Mouse (Mus musculus): ENCODE measurements around the gene Cyb561d1. TPM values are rescaled to one million over a fixed set of nuclear protein-coding genes. Genes with fewer than 3 reads are reported as not detected.

The Cyb561d1 gene
- polyA plus RNA-seq, 1 experiment from 2014 or later: 4.3 TPM

- peaks cover 16% of the 10 kb centered on the region for H3K36me3 ChIP-seq (replicated peaks)
- no peak for ATAC-seq (ENCODE audit: low FRiP score)
- H3K4me3 ChIP-seq (replicated peaks): no peak overlapping the region
- no peaks in the 10 kb centered on the region for H3K9me3 ChIP-seq
- peaks cover 27% of the 10 kb centered on the region for H3K4me1 ChIP-seq
- H3K4me2 ChIP-seq: peak overlapping the region; percentile 92; the same call in 1 of the 2 replicates
- no peak overlapping the region for H3K9ac ChIP-seq
- WGBS: 71% methylated on average over 6 of the region's 6 CpGs
- peaks cover 2% of the 10 kb centered on the region; the same call in 1 of the 2 replicates for H3K27me3 ChIP-seq
- peak overlapping the region; percentile 50; the same call in 1 of the 2 replicates for H3K27ac ChIP-seq
Observed at GRCm38 (mm10) chr3:108211845-108212244, 10.8 kb upstream of the Cyb561d1 start.

GRCm38 (mm10) chr3:108210771-108211139 lies 9.7 kb upstream of the Cyb561d1 start, which contains the start of gene Atxn7l2:
TSS of gene Atxn7l2 (minus strand) at chr3:108210934.
- WGBS: under 1% methylated on average over 14 of the region's 14 CpGs
- peak within 1 kb of the TSS; percentile 64 for H3K4me3 ChIP-seq (replicated peaks)
- peak; percentile 87 for ATAC-seq (ENCODE audit: low FRiP score)

GRCm38 (mm10) chr3:108209946-108210770 lies 9.1 kb upstream of the Cyb561d1 start:
- under 1% methylated on average over 63 of the region's 72 CpGs for WGBS
- peak overlapping the region; percentile 87 for H3K9ac ChIP-seq
- peak overlapping the region; percentile 96 for H3K27ac ChIP-seq
- H3K4me2 ChIP-seq: peak overlapping the region; percentile 92
- no peaks in the 10 kb centered on the region for H3K9me3 ChIP-seq
- H3K4me3 ChIP-seq (replicated peaks): peak overlapping the region; percentile 64
- 0 out of 2 replicates have a peak, but pooled peaks cover 2% of the 10 kb centered on the region for H3K27me3 ChIP-seq
- ATAC-seq (ENCODE audit: low FRiP score): peak; percentile 95
- H3K36me3 ChIP-seq (replicated peaks): peaks cover 33% of the 10 kb centered on the region
- H3K4me1 ChIP-seq: peaks cover 27% of the 10 kb centered on the region

More at GRCm38 (mm10) chr3:108210771-108211139, 9.7 kb upstream of the Cyb561d1 start, which contains the start of gene Atxn7l2:
- H3K36me3 ChIP-seq (replicated peaks): peaks cover 27% of the 10 kb centered on the region
- H3K9ac ChIP-seq: peak within 1 kb of the TSS; percentile 87
- peak within 1 kb of the TSS; percentile 96 for H3K27ac ChIP-seq
- 0 out of 2 replicates have a peak, but pooled peaks cover 2% of the 10 kb centered on the region for H3K27me3 ChIP-seq
- peaks cover 27% of the 10 kb centered on the region for H3K4me1 ChIP-seq
- peak within 1 kb of the TSS; percentile 92 for H3K4me2 ChIP-seq
- no peaks in the 10 kb centered on the region for H3K9me3 ChIP-seq

GRCm38 (mm10) chr3:108209536-108209935 lies 8.5 kb upstream of the Cyb561d1 start:
- H3K4me2 ChIP-seq: peak overlapping the region; percentile 92
- H3K27ac ChIP-seq: peak overlapping the region; percentile 96
- 0 out of 2 replicates have a peak, but pooled peaks cover 2% of the 10 kb centered on the region for H3K27me3 ChIP-seq
- peak; percentile 34 for ATAC-seq (ENCODE audit: low FRiP score)
- H3K9ac ChIP-seq: peak overlapping the region; percentile 87
- peaks cover 27% of the 10 kb centered on the region for H3K4me1 ChIP-seq
- H3K36me3 ChIP-seq (replicated peaks): peaks cover 39% of the 10 kb centered on the region
- peak overlapping the region; percentile 64 for H3K4me3 ChIP-seq (replicated peaks)
- 5% methylated on average over 8 of the region's 8 CpGs for WGBS
- H3K9me3 ChIP-seq: no peaks in the 10 kb centered on the region

GRCm38 (mm10) chr3:108209001-108209400 lies 8.0 kb upstream of the Cyb561d1 start:
- Histone ChIP-seq H3K27ac (peak overlapping the region; percentile 96; the same call in 1 of the 2 replicates), H3K4me1 (peaks cover 27% of the 10 kb centered on the region), H3K36me3 (replicated peaks) (peaks cover 43% of the 10 kb centered on the region), H3K4me2 (peak overlapping the region; percentile 92), H3K4me3 (replicated peaks) (peak overlapping the region; percentile 64), H3K9ac (peak overlapping the region; percentile 87), H3K27me3 (0 out of 2 replicates have a peak, but pooled peaks cover under 1% of the 10 kb centered on the region), H3K9me3 (no peaks in the 10 kb centered on the region)
- 60% methylated on average over 3 of the region's 3 CpGs for whole genome bisulfite sequencing
- ATAC-seq (ENCODE audit: low FRiP score): no peak

- H3K36me3 ChIP-seq (replicated peaks): peaks cover 61% of the 10 kb centered on the region
- peaks cover 24% of the 10 kb centered on the region for H3K4me1 ChIP-seq
- no peaks in the 10 kb centered on the region for H3K27me3 ChIP-seq
- H3K9ac ChIP-seq: no peak overlapping the region
- 0 out of 2 replicates have a peak overlapping the region, but pooled peaks have one; percentile 19 for H3K27ac ChIP-seq
- no peak for ATAC-seq (ENCODE audit: low FRiP score)
- H3K4me3 ChIP-seq (replicated peaks): no peak overlapping the region
- H3K9me3 ChIP-seq: no peaks in the 10 kb centered on the region
- H3K4me2 ChIP-seq: no peak overlapping the region
- WGBS: 94% methylated on average over 15 of the region's 15 CpGs
Observed at GRCm38 (mm10) chr3:108206731-108207375, 5.8 kb upstream of the Cyb561d1 start.

- Histone ChIP-seq H3K4me2 (no peak overlapping the region), H3K4me3 (replicated peaks) (no peak overlapping the region), H3K27ac (0 out of 2 replicates have a peak overlapping the region, but pooled peaks have one; percentile 8), H3K9ac (no peak overlapping the region), H3K27me3 (no peaks in the 10 kb centered on the region), H3K4me1 (peaks cover 29% of the 10 kb centered on the region), H3K36me3 (replicated peaks) (peaks cover 64% of the 10 kb centered on the region), H3K9me3 (no peaks in the 10 kb centered on the region)
- 85% methylated on average over 8 of the region's 8 CpGs for WGBS
- ATAC-seq (ENCODE audit: low FRiP score): no peak
Observed at GRCm38 (mm10) chr3:108205601-108206000, 4.6 kb upstream of the Cyb561d1 start.

GRCm38 (mm10) chr3:108204470-108204869 lies 3.5 kb upstream of the Cyb561d1 start:
- Histone ChIP-seq H3K9ac (no peak overlapping the region), H3K4me1 (peaks cover 36% of the 10 kb centered on the region), H3K4me2 (no peak overlapping the region), H3K4me3 (replicated peaks) (no peak overlapping the region), H3K36me3 (replicated peaks) (peaks cover 64% of the 10 kb centered on the region), H3K9me3 (no peaks in the 10 kb centered on the region), H3K27ac (no peak overlapping the region), H3K27me3 (no peaks in the 10 kb centered on the region)
- no peak for ATAC-seq (ENCODE audit: low FRiP score)
- WGBS: 91% methylated on average over 11 of the region's 11 CpGs

GRCm38 (mm10) chr3:108203621-108204325 lies 2.8 kb upstream of the Cyb561d1 start:
- Histone ChIP-seq H3K4me1 (peaks cover 31% of the 10 kb centered on the region), H3K27ac (no peak overlapping the region), H3K4me2 (no peak overlapping the region), H3K27me3 (no peaks in the 10 kb centered on the region), H3K9me3 (no peaks in the 10 kb centered on the region), H3K4me3 (replicated peaks) (no peak overlapping the region), H3K36me3 (replicated peaks) (peaks cover 70% of the 10 kb centered on the region), H3K9ac (no peak overlapping the region)
- WGBS: 78% methylated on average over 11 of the region's 11 CpGs
- no peak for ATAC-seq (ENCODE audit: low FRiP score)

GRCm38 (mm10) chr3:108203212-108203611 lies 2.2 kb upstream of the Cyb561d1 start:
- Histone ChIP-seq H3K27ac (no peak overlapping the region), H3K4me3 (replicated peaks) (no peak overlapping the region), H3K27me3 (no peaks in the 10 kb centered on the region), H3K9ac (no peak overlapping the region), H3K9me3 (no peaks in the 10 kb centered on the region), H3K4me2 (no peak overlapping the region), H3K36me3 (replicated peaks) (peaks cover 72% of the 10 kb centered on the region), H3K4me1 (peaks cover 25% of the 10 kb centered on the region)
- 94% methylated on average over 13 of the region's 13 CpGs for WGBS
- no peak for ATAC-seq (ENCODE audit: low FRiP score)

- peaks cover 26% of the 10 kb centered on the region for H3K4me1 ChIP-seq
- no peaks in the 10 kb centered on the region for H3K9me3 ChIP-seq
- no peak overlapping the region for H3K4me3 ChIP-seq (replicated peaks)
- no peak overlapping the region for H3K4me2 ChIP-seq
- no peaks in the 10 kb centered on the region for H3K27me3 ChIP-seq
- peaks cover 66% of the 10 kb centered on the region for H3K36me3 ChIP-seq (replicated peaks)
- H3K27ac ChIP-seq: no peak overlapping the region
- no peak for ATAC-seq (ENCODE audit: low FRiP score)
- H3K9ac ChIP-seq: no peak overlapping the region
Observed at GRCm38 (mm10) chr3:108202506-108202905, 1.5 kb upstream of the Cyb561d1 start.

- Histone ChIP-seq H3K4me2 (no peak overlapping the region), H3K27ac (no peak overlapping the region), H3K27me3 (no peaks in the 10 kb centered on the region), H3K36me3 (replicated peaks) (peaks cover 36% of the 10 kb centered on the region), H3K4me3 (replicated peaks) (no peak overlapping the region), H3K9me3 (no peaks in the 10 kb centered on the region), H3K9ac (no peak overlapping the region), H3K4me1 (peaks cover 45% of the 10 kb centered on the region)
- ATAC-seq (ENCODE audit: low FRiP score): no peak
- WGBS: 94% methylated on average over 6 of the region's 6 CpGs
Observed at GRCm38 (mm10) chr3:108199231-108199630, 1.8 kb downstream of the Cyb561d1 start.
